Mouse (Mus musculus) CH12.LX (cell line): Measurements from ENCODE around the gene Rom1. TPM values are rescaled to one million over a fixed set of nuclear protein-coding genes. Genes with fewer than 3 reads are reported as not detected.

Experiments
- DNase-seq: peaks from one replicate; pipeline ENCODE4 v3.0.0-alpha.2; 2013; ENCODE audit errors: extremely low read depth
- H3K27ac ChIP-seq: 2 replicates; pipeline ENCODE4 v1.5.1; 2012; ENCODE audit warnings: low read depth, mild to moderate bottlenecking, control low read depth, moderate library complexity; ENCODE audit not compliant: insufficient read depth
- H3K27me3 ChIP-seq: replicated peaks from 2 replicates; pipeline ENCODE3; 2012; ENCODE audit warnings: inconsistent platforms
- H3K36me3 ChIP-seq, 2 experiments: replicated peaks in 1 of 2; 2 replicates each; pipeline versions ENCODE3 to v1.6.1; 2012; ENCODE audit warnings: inconsistent platforms in 1 of 2, low read length in 1 of 2, mild to moderate bottlenecking in 1 of 2, mixed read lengths in 1 of 2, moderate library complexity in 1 of 2; ENCODE audit not compliant: control insufficient read depth in 1 of 2, insufficient read depth in 1 of 2
- H3K4me1 ChIP-seq, 2 experiments: 2 replicates each; pipeline ENCODE4 v1.6.1; 2012; ENCODE audit warnings: inconsistent platforms in 1 of 2, moderate library complexity in 1 of 2; ENCODE audit not compliant: insufficient read depth in 2 of 2, control insufficient read depth in 1 of 2
- H3K4me2 ChIP-seq: 2 replicates; pipeline ENCODE4 v1.6.1; 2012; ENCODE audit warnings: low read depth, mild to moderate bottlenecking, control low read depth; ENCODE audit not compliant: poor library complexity, insufficient read depth, severe bottlenecking
- H3K4me3 ChIP-seq, 3 experiments: fragments of 150-350 bp in 1 of 3; sonication (generic) in 1 of 3; replicated peaks in 1 of 3; 2 replicates each; pipeline versions ENCODE3 to v1.5.1; 2011 to 2012; ENCODE audit warnings: low read depth in 2 of 3, low read length in 2 of 3, mild to moderate bottlenecking in 2 of 3, moderate library complexity in 2 of 3, control low read depth in 1 of 3, improper control_type of control experiment in 1 of 3, inconsistent platforms in 1 of 3, mixed read lengths in 1 of 3; ENCODE audit not compliant: poor library complexity in 1 of 3
- H3K79me2 ChIP-seq: replicated peaks from 2 replicates; pipeline ENCODE4 v1.6.1; 2012; ENCODE audit warnings: mild to moderate bottlenecking, moderate library complexity; ENCODE audit not compliant: control insufficient read depth, poor library complexity, insufficient read depth, severe bottlenecking; ENCODE audit errors: extremely low read depth
- H3K9ac ChIP-seq: 2 replicates; pipeline ENCODE4 v1.6.1; 2012; ENCODE audit warnings: low read depth, mild to moderate bottlenecking, control low read depth, moderate library complexity; ENCODE audit not compliant: insufficient read depth
- H3K9me3 ChIP-seq: replicated peaks from 2 replicates; pipeline ENCODE3; 2012; ENCODE audit warnings: low read length, inconsistent platforms, mixed read lengths
- CHD1 ChIP-seq: IDR thresholded peaks from 2 replicates; pipeline ENCODE4 v1.6.1; 2012; ENCODE audit warnings: low read depth, low read length, improper control_type of control experiment, inconsistent platforms
- CTCF ChIP-seq, 2 experiments: IDR thresholded peaks in 1 of 2; conservative IDR thresholded peaks in 1 of 2; 2 replicates each; pipeline ENCODE4 v1.5.1; 2011 to 2012; ENCODE audit warnings: low read depth in 2 of 2, low read length in 2 of 2, improper control_type of control experiment in 1 of 2, inconsistent platforms in 1 of 2, mild to moderate bottlenecking in 1 of 2, moderate library complexity in 1 of 2
- EP300 ChIP-seq: IDR thresholded peaks from 2 replicates; pipeline ENCODE4 v1.6.1; 2011; ENCODE audit warnings: low read length, improper control_type of control experiment
- ETS1 ChIP-seq: conservative IDR thresholded peaks from 2 replicates; pipeline ENCODE4 v1.6.1; 2012; ENCODE audit warnings: low read depth, mild to moderate bottlenecking, inconsistent platforms, low read length, improper control_type of control experiment, moderate library complexity
- IRF4 ChIP-seq: IDR thresholded peaks from 2 replicates; pipeline ENCODE4 v1.6.1; 2014; ENCODE audit warnings: low read depth, mild to moderate bottlenecking, inconsistent platforms, low read length, improper control_type of control experiment
- MAX ChIP-seq: IDR thresholded peaks from 2 replicates; pipeline ENCODE4 v1.6.1; 2011; ENCODE audit warnings: low read length, improper control_type of control experiment
- MXI1 ChIP-seq: IDR thresholded peaks from 2 replicates; pipeline ENCODE4 v1.6.1; 2011; ENCODE audit warnings: mild to moderate bottlenecking, low read depth, low read length, improper control_type of control experiment
- MYC ChIP-seq: IDR thresholded peaks from 2 replicates; pipeline ENCODE4 v1.6.1; 2011; ENCODE audit warnings: low read depth, mild to moderate bottlenecking, improper control_type of control experiment, low read length
- PAX5 ChIP-seq: IDR thresholded peaks from 2 replicates; pipeline ENCODE4 v1.6.1; 2012; ENCODE audit warnings: low read length, inconsistent platforms, mixed read lengths
- POLR2AphosphoS2 ChIP-seq: IDR thresholded peaks from 2 replicates; pipeline ENCODE4 v1.6.1; 2011; ENCODE audit warnings: low read depth, low read length, improper control_type of control experiment
- RAD21 ChIP-seq: IDR thresholded peaks from 2 replicates; pipeline ENCODE4 v1.6.1; 2011; ENCODE audit warnings: low read depth, mild to moderate bottlenecking, low read length, improper control_type of control experiment, moderate library complexity
- RCOR1 ChIP-seq: conservative IDR thresholded peaks from 2 replicates; pipeline ENCODE4 v1.6.1; 2012; ENCODE audit warnings: low read depth, mild to moderate bottlenecking, inconsistent platforms, low read length, improper control_type of control experiment
- SIN3A ChIP-seq: IDR thresholded peaks from 2 replicates; pipeline ENCODE4 v1.6.1; 2012; ENCODE audit warnings: low read length, improper control_type of control experiment, inconsistent platforms
- TBP ChIP-seq: conservative IDR thresholded peaks from 2 replicates; pipeline ENCODE4 v1.6.1; 2011; ENCODE audit warnings: low read depth, low read length, improper control_type of control experiment
- UBTF ChIP-seq: IDR thresholded peaks from 2 replicates; pipeline ENCODE4 v1.6.1; 2012; ENCODE audit warnings: low read depth, mild to moderate bottlenecking, inconsistent platforms, low read length, improper control_type of control experiment, moderate library complexity
- USF1 ChIP-seq: IDR thresholded peaks from 2 replicates; pipeline ENCODE4 v1.6.1; 2014; ENCODE audit warnings: low read depth, mild to moderate bottlenecking, inconsistent platforms, low read length, improper control_type of control experiment
- USF2 ChIP-seq: conservative IDR thresholded peaks from 2 replicates; pipeline ENCODE4 v1.6.1; 2011; ENCODE audit warnings: low read depth, low read length, improper control_type of control experiment
- ZKSCAN1 ChIP-seq: IDR thresholded peaks from 2 replicates; pipeline ENCODE4 v1.6.1; 2012; ENCODE audit warnings: low read depth, inconsistent platforms, low read length, improper control_type of control experiment, borderline replicate concordance
- dilution Hi-C: fragments of 300-500 bp; cut with MboI; formaldehyde crosslinking; loops from 2 replicates; pipeline ENCODE4 v1.14.3; 2020; ENCODE audit warnings: low sequenced_read_pairs; ENCODE audit not compliant: extremely low pct_unique_long_range_greater_than_20kb, extremely low pct_ligation_motif_present
- in situ Hi-C: fragments of 300-500 bp; cut with MboI; formaldehyde crosslinking; loops from 3 replicates; pipeline ENCODE4 v1.14.3; 2019; ENCODE audit warnings: low sequenced_read_pairs, low pct_ligation_motif_present, low pct_unique_long_range_greater_than_20kb, mixed read lengths
- polyA plus RNA-seq: library from polyadenylated mRNA; unstranded; fragments of >175 nt; gene quantifications from 2 replicates; pipeline ENCODE4 v1.2.1, GENCODE M21; 2012; ENCODE audit warnings: low read depth; ENCODE audit not compliant: insufficient read length
- total RNA-seq, 2 experiments: library from RNA; depleted of rRNA; stranded (reverse); fragments of 300-350 nt in 1 of 2; fragments of >200 nt in 1 of 2; gene quantifications; 2 replicates each; pipeline ENCODE4 v1.2.3; 2012 to 2014

The Rom1 gene
- total and polyA plus RNA-seq, 3 experiments, result 4.2 to 5.6 (median 4.8) TPM

DNA sequence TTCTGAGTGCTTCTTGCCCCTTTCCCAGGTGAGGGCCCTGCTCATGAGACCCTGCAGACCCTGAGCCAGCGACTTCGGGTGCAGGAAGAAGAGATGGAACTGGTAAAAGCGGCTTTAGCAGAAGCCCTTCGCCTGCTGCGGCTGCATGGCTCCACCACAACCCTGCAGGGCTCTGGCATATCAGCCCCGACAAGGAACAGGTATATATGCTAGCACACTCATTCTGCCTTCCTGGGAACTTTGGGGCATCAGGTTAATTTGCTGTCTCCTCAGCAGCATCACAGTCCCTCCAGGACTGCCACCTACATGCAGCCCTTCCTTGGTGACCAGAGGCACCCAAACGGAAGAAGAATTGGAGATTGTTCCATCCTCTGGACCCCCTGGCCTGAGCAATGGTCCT, 1.6 kb upstream of the Rom1 start:
- Histone ChIP-seq H3K79me2 (peaks cover 6% of the 10 kb centered on the region; the same call in 1 of the 2 replicates), H3K36me3 (peaks cover 40 to 78% of the 10 kb centered on the region in 2 experiments), H3K4me1 (peaks cover 12 to 31% of the 10 kb centered on the region in 2 experiments; a peak in 3 of 4 replicates), H3K27me3 (no peaks in the 10 kb centered on the region), H3K27ac (no peak overlapping the region), H3K9me3 (no peaks in the 10 kb centered on the region), H3K4me2 (peak overlapping the region; percentile 76), H3K9ac (peak overlapping the region; percentile 83; the same call in 1 of the 2 replicates), H3K4me3 (peak overlapping the region in 2 of 3 experiments; percentile 80 to 89)
- in situ Hi-C loops, result no loop called here
- DNase-seq, result no peak
- TF ChIP-seq CTCF (conservative IDR thresholded peaks at IDR 0.05 in 1 of 2, IDR thresholded peaks at IDR 0.05 in 1 of 2; ENCODE audit: low read depth in 2 of 2, low read length in 2 of 2), result no peak
- no peak for TF ChIP-seq MXI1
- no peak for TF ChIP-seq RAD21
- TF ChIP-seq ETS1, result no peak
- TF ChIP-seq MYC, result no peak
- TF ChIP-seq, all 38 proteins: peak for 0
- dilution Hi-C loops, result no loop called here

DNA sequence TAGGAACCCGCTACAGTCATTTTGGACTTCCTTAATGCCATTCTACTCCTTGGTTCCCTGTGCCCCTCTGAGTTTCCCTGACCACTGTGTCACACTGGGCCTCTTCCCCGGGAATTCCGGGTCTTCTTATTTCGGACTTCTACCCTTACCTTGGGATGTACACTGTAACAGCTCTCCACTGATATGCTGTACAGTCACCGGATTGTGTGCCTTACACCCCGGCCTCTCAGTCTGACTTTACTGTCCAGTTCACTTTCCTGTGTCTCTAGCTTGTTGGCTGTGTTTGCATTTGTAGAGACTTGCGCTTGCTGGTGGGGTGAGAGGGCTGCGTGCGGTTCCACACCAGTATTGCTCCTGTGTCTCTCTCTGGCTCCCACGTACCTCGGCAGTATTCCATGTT, 961 bp upstream of the Rom1 start:
- no peak for TF ChIP-seq UBTF
- no peak for TF ChIP-seq TBP
- TF ChIP-seq CHD1, result no peak
- no peak for TF ChIP-seq EP300
- TF ChIP-seq IRF4, result no peak
- no peak for TF ChIP-seq ZKSCAN1
- no peak for TF ChIP-seq USF2
- TF ChIP-seq POLR2AphosphoS2, result no peak
- no peak for TF ChIP-seq USF1
- TF ChIP-seq RCOR1, result no peak
- no peak for TF ChIP-seq SIN3A
- TF ChIP-seq PAX5, result no peak
- TF ChIP-seq MAX, result no peak
- Histone ChIP-seq H3K9ac (peak overlapping the region; percentile 83), H3K4me2 (peak overlapping the region; percentile 76), H3K4me3 (peak overlapping the region; percentile 80 to 93 (median 89)), H3K4me1 (peaks cover 12 to 31% of the 10 kb centered on the region in 2 experiments; a peak in 3 of 4 replicates), H3K9me3 (no peaks in the 10 kb centered on the region), H3K36me3 (peaks cover 42 to 78% of the 10 kb centered on the region in 2 experiments), H3K27ac (peak overlapping the region; percentile 75), H3K27me3 (no peaks in the 10 kb centered on the region), H3K79me2 (peaks cover 6% of the 10 kb centered on the region; the same call in 1 of the 2 replicates)
- dilution Hi-C loops, result no loop called here
- DNase-seq, result no peak
- in situ Hi-C loops, result no loop called here
